Mouse (Mus musculus): ENCODE results near the gene H2-T3. TPM values are rescaled to one million over a fixed set of nuclear protein-coding genes. Genes with fewer than 3 reads are reported as not detected.

The H2-T3 gene
- polyA plus RNA-seq, 1 experiment from 2014 or later = 4.0 TPM

GRCm38 (mm10) chr17:36218594-36219155 is 28.6 kb upstream of the H2-T3 start:
- no peak overlapping the region for H3K4me3 ChIP-seq (replicated peaks; ENCODE audit: low read length)
- H3K9me3 ChIP-seq (replicated peaks; ENCODE audit: control insufficient read depth, low read length) = no peaks in the 10 kb centered on the region
- H3K4me1 ChIP-seq (ENCODE audit: control insufficient read depth, insufficient read depth, low read length) = no peaks in the 10 kb centered on the region
- H3K27me3 ChIP-seq (ENCODE audit: control insufficient read depth, insufficient read depth, low read length) = peaks cover 42% of the 10 kb centered on the region
- no peak overlapping the region for H3K9ac ChIP-seq (ENCODE audit: low read length)
- no peaks in the 10 kb centered on the region for H3K36me3 ChIP-seq (ENCODE audit: control insufficient read depth, insufficient read depth, low read length)
- no peak for ATAC-seq (ENCODE audit: insufficient read depth, low FRiP score)
- no peak overlapping the region for H3K4me2 ChIP-seq (ENCODE audit: low read depth, low read length)
- WGBS = 60% methylated on average over 5 of the region's 5 CpGs
- H3K27ac ChIP-seq (ENCODE audit: low read length) = no peak overlapping the region

- H3K9ac ChIP-seq (ENCODE audit: low read length) = no peak overlapping the region
- H3K4me1 ChIP-seq (ENCODE audit: control insufficient read depth, insufficient read depth, low read length) = no peaks in the 10 kb centered on the region
- no peak overlapping the region for H3K27ac ChIP-seq (ENCODE audit: low read length)
- H3K9me3 ChIP-seq (replicated peaks; ENCODE audit: control insufficient read depth, low read length) = no peaks in the 10 kb centered on the region
- 5% methylated on average over 20 of the region's 20 CpGs for WGBS
- H3K27me3 ChIP-seq (ENCODE audit: control insufficient read depth, insufficient read depth, low read length) = peaks cover 37% of the 10 kb centered on the region
- 0 out of 2 replicates have a peak overlapping the region, but pooled peaks have one; percentile 6 for H3K4me3 ChIP-seq (replicated peaks; ENCODE audit: low read length)
- H3K36me3 ChIP-seq (ENCODE audit: control insufficient read depth, insufficient read depth, low read length) = no peaks in the 10 kb centered on the region
- ATAC-seq (ENCODE audit: insufficient read depth, low FRiP score) = no peak
- H3K4me2 ChIP-seq (ENCODE audit: low read depth, low read length) = no peak overlapping the region
Observed at GRCm38 (mm10) chr17:36215586-36215985, 25.5 kb upstream of the H2-T3 start.

GRCm38 (mm10) chr17:36206846-36207245 is 16.8 kb upstream of the H2-T3 start:
- Histone ChIP-seq H3K9me3 (replicated peaks; ENCODE audit: control insufficient read depth, low read length) (no peaks in the 10 kb centered on the region), H3K4me2 (ENCODE audit: low read depth, low read length) (no peak overlapping the region), H3K4me1 (ENCODE audit: control insufficient read depth, insufficient read depth, low read length) (no peaks in the 10 kb centered on the region), H3K9ac (ENCODE audit: low read length) (no peak overlapping the region), H3K27ac (ENCODE audit: low read length) (no peak overlapping the region), H3K27me3 (ENCODE audit: control insufficient read depth, insufficient read depth, low read length) (peaks cover 21% of the 10 kb centered on the region), H3K4me3 (replicated peaks; ENCODE audit: low read length) (no peak overlapping the region), H3K36me3 (ENCODE audit: control insufficient read depth, insufficient read depth, low read length) (no peaks in the 10 kb centered on the region)
- ATAC-seq (ENCODE audit: insufficient read depth, low FRiP score) = no peak

- H3K4me1 ChIP-seq (ENCODE audit: control insufficient read depth, insufficient read depth, low read length) = no peaks in the 10 kb centered on the region
- no peak for ATAC-seq (ENCODE audit: insufficient read depth, low FRiP score)
- H3K27me3 ChIP-seq (ENCODE audit: control insufficient read depth, insufficient read depth, low read length) = peaks cover 21% of the 10 kb centered on the region
Observed at GRCm38 (mm10) chr17:36205862-36206261, 15.8 kb upstream of the H2-T3 start.

GRCm38 (mm10) chr17:36205456-36205855 is 15.4 kb upstream of the H2-T3 start:
- Histone ChIP-seq H3K4me2 (ENCODE audit: low read depth, low read length) (peak overlapping the region; percentile 75), H3K27me3 (ENCODE audit: control insufficient read depth, insufficient read depth, low read length) (peaks cover 21% of the 10 kb centered on the region), H3K27ac (ENCODE audit: low read length) (no peak overlapping the region), H3K4me3 (replicated peaks; ENCODE audit: low read length) (peak overlapping the region; percentile 49), H3K9ac (ENCODE audit: low read length) (peak overlapping the region; percentile 60; the same call in 1 of the 2 replicates), H3K9me3 (replicated peaks; ENCODE audit: control insufficient read depth, low read length) (no peaks in the 10 kb centered on the region), H3K36me3 (ENCODE audit: control insufficient read depth, insufficient read depth, low read length) (no peaks in the 10 kb centered on the region), H3K4me1 (ENCODE audit: control insufficient read depth, insufficient read depth, low read length) (no peaks in the 10 kb centered on the region)
- ATAC-seq (ENCODE audit: insufficient read depth, low FRiP score) = no peak
- 1% methylated on average over 15 of the region's 15 CpGs for WGBS

More at GRCm38 (mm10) chr17:36205862-36206261, 15.8 kb upstream of the H2-T3 start:
- Histone ChIP-seq H3K36me3 (ENCODE audit: control insufficient read depth, insufficient read depth, low read length) (no peaks in the 10 kb centered on the region), H3K4me2 (ENCODE audit: low read depth, low read length) (peak overlapping the region; percentile 75), H3K27ac (ENCODE audit: low read length) (no peak overlapping the region), H3K9ac (ENCODE audit: low read length) (peak overlapping the region; percentile 60), H3K9me3 (replicated peaks; ENCODE audit: control insufficient read depth, low read length) (no peaks in the 10 kb centered on the region), H3K4me3 (replicated peaks; ENCODE audit: low read length) (peak overlapping the region; percentile 49)
- under 1% methylated on average over 40 of the region's 41 CpGs for WGBS

GRCm38 (mm10) chr17:36201851-36202250 is 11.8 kb upstream of the H2-T3 start:
- no peak overlapping the region for H3K4me3 ChIP-seq (replicated peaks; ENCODE audit: low read length)
- no peak overlapping the region for H3K27ac ChIP-seq (ENCODE audit: low read length)
- H3K9me3 ChIP-seq (replicated peaks; ENCODE audit: control insufficient read depth, low read length) = no peaks in the 10 kb centered on the region
- H3K9ac ChIP-seq (ENCODE audit: low read length) = no peak overlapping the region
- no peaks in the 10 kb centered on the region for H3K4me1 ChIP-seq (ENCODE audit: control insufficient read depth, insufficient read depth, low read length)
- 84% methylated on average over 2 of the region's 2 CpGs for WGBS
- peaks cover 18% of the 10 kb centered on the region for H3K27me3 ChIP-seq (ENCODE audit: control insufficient read depth, insufficient read depth, low read length)
- no peak overlapping the region for H3K4me2 ChIP-seq (ENCODE audit: low read depth, low read length)
- no peaks in the 10 kb centered on the region for H3K36me3 ChIP-seq (ENCODE audit: control insufficient read depth, insufficient read depth, low read length)
- no peak for ATAC-seq (ENCODE audit: insufficient read depth, low FRiP score)

GRCm38 (mm10) chr17:36198317-36198716 is 8.2 kb upstream of the H2-T3 start:
- 19% methylated on average over 5 of the region's 5 CpGs for WGBS
- Histone ChIP-seq H3K36me3 (ENCODE audit: control insufficient read depth, insufficient read depth, low read length) (no peaks in the 10 kb centered on the region), H3K27me3 (ENCODE audit: control insufficient read depth, insufficient read depth, low read length) (peaks cover 6% of the 10 kb centered on the region; the same call in 1 of the 2 replicates), H3K9me3 (replicated peaks; ENCODE audit: control insufficient read depth, low read length) (no peaks in the 10 kb centered on the region), H3K4me3 (replicated peaks; ENCODE audit: low read length) (no peak overlapping the region), H3K4me1 (ENCODE audit: control insufficient read depth, insufficient read depth, low read length) (no peaks in the 10 kb centered on the region), H3K27ac (ENCODE audit: low read length) (no peak overlapping the region), H3K9ac (ENCODE audit: low read length) (no peak overlapping the region), H3K4me2 (ENCODE audit: low read depth, low read length) (no peak overlapping the region)
- ATAC-seq (ENCODE audit: insufficient read depth, low FRiP score) = no peak

GRCm38 (mm10) chr17:36194471-36194870 is 4.4 kb upstream of the H2-T3 start:
- Histone ChIP-seq H3K9ac (ENCODE audit: low read length) (no peak overlapping the region), H3K4me3 (replicated peaks; ENCODE audit: low read length) (no peak overlapping the region), H3K4me1 (ENCODE audit: control insufficient read depth, insufficient read depth, low read length) (no peaks in the 10 kb centered on the region), H3K9me3 (replicated peaks; ENCODE audit: control insufficient read depth, low read length) (no peaks in the 10 kb centered on the region), H3K27me3 (ENCODE audit: control insufficient read depth, insufficient read depth, low read length) (0 out of 2 replicates have a peak, but pooled peaks cover 7% of the 10 kb centered on the region), H3K36me3 (ENCODE audit: control insufficient read depth, insufficient read depth, low read length) (no peaks in the 10 kb centered on the region), H3K27ac (ENCODE audit: low read length) (no peak overlapping the region), H3K4me2 (ENCODE audit: low read depth, low read length) (no peak overlapping the region)
- WGBS = 66% methylated on average over 6 of the region's 6 CpGs
- no peak for ATAC-seq (ENCODE audit: insufficient read depth, low FRiP score)

GRCm38 (mm10) chr17:36193546-36194141 is 3.6 kb upstream of the H2-T3 start:
- 31% methylated on average over 8 of the region's 8 CpGs for WGBS
- no peak for ATAC-seq (ENCODE audit: insufficient read depth, low FRiP score)
- H3K36me3 ChIP-seq (ENCODE audit: control insufficient read depth, insufficient read depth, low read length) = no peaks in the 10 kb centered on the region
- H3K27ac ChIP-seq (ENCODE audit: low read length) = no peak overlapping the region
- no peak overlapping the region for H3K4me2 ChIP-seq (ENCODE audit: low read depth, low read length)
- H3K4me1 ChIP-seq (ENCODE audit: control insufficient read depth, insufficient read depth, low read length) = no peaks in the 10 kb centered on the region
- H3K9ac ChIP-seq (ENCODE audit: low read length) = no peak overlapping the region
- H3K9me3 ChIP-seq (replicated peaks; ENCODE audit: control insufficient read depth, low read length) = no peaks in the 10 kb centered on the region
- no peak overlapping the region for H3K4me3 ChIP-seq (replicated peaks; ENCODE audit: low read length)
- 0 out of 2 replicates have a peak, but pooled peaks cover 11% of the 10 kb centered on the region for H3K27me3 ChIP-seq (ENCODE audit: control insufficient read depth, insufficient read depth, low read length)

Data from stomach, embryonic 16.5 days (tissue).